In genomic region chr1:172346707-172347106, GRCm38 (mm10) we compare ENCODE assay signal across 1 mouse cellular context.
TF ChIP-seq lines count a peak whose summit lies in the region.

No protein-coding gene starts in this region.

TF ChIP-seq in CH12.LX, 34 proteins besides CTCF, POLR2A, EP300 and RAD21 (continued from another document):
- no peak for TF ChIP-seq ZKSCAN1 (IDR thresholded peaks at IDR 0.05; ENCODE audit: borderline replicate concordance, low read depth, low read length)
- no peak for TF ChIP-seq MAX (IDR thresholded peaks at IDR 0.05; ENCODE audit: low read length)
- TF ChIP-seq IRF4 (IDR thresholded peaks at IDR 0.05; ENCODE audit: low read depth, low read length): no peak
- TF ChIP-seq MYC (IDR thresholded peaks at IDR 0.05; ENCODE audit: low read depth, low read length): no peak
- no peak for TF ChIP-seq SIN3A (IDR thresholded peaks at IDR 0.05; ENCODE audit: low read length)
- TF ChIP-seq USF1 (IDR thresholded peaks at IDR 0.05; ENCODE audit: low read depth, low read length): no peak
- no peak for TF ChIP-seq RCOR1 (conservative IDR thresholded peaks at IDR 0.05; ENCODE audit: low read depth, low read length)
- TF ChIP-seq ELF1 (IDR thresholded peaks at IDR 0.05; ENCODE audit: low read depth, low read length): no peak
- no peak for TF ChIP-seq ZC3H11A (IDR thresholded peaks at IDR 0.05; ENCODE audit: low read depth, low read length)
- no peak for TF ChIP-seq BHLHE40 (IDR thresholded peaks at IDR 0.05; ENCODE audit: low read depth, low read length)
